Mouse (Mus musculus) kidney, postnatal 25 days (tissue): ENCODE measurements around the gene Zic4.

Experiments used
- DNase-seq, 2 experiments: peaks; one replicate each; pipeline ENCODE4 v3.0.0; 2021; ENCODE audit warnings: mixed read lengths in 2 of 2

The Zic4 gene

GRCm38 (mm10) chr9:91381284-91382110, 19.3 kb downstream of the Zic4 start:
- DNase-seq, result no peak

DNA sequence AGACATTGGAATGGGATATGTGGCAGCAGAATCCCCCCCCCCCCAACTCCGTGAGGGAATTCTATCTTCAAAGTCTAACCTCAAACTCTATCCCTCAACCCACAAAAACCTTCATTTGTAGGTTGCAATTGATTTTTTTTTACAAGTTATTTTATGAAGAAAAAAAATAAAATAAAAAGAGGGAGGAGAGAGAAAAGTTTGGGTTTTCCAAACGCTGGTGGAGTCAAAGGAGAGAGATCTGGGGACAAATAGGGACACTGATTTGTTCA, 19.8 kb downstream of the Zic4 start:
- DNase-seq, result no peak

- DNase-seq, result no peak
Measured at GRCm38 (mm10) chr9:91382471-91383255, 20.4 kb downstream of the Zic4 start.

GRCm38 (mm10) chr9:91383441-91384135, 21.4 kb downstream of the Zic4 start:
- DNase-seq, result no peak

DNA sequence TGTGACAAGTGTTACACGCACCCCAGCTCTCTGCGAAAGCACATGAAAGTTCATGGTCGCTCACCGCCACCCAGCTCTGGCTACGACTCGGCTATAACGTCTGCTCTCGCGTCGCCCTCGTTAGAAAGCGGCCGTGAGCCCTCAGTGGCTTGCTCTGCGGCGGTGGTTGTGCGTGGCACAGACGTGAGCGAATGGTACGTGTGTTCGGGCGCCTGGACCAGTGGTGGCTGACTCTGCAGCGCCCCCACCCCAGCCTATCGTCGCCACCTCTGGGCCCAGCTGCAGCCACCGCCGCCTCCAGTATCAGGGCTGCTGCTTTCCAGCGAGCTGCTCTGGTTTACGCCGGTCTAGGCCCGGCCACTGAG, 21.9 kb downstream of the Zic4 start:
- no peak for DNase-seq

DNA sequence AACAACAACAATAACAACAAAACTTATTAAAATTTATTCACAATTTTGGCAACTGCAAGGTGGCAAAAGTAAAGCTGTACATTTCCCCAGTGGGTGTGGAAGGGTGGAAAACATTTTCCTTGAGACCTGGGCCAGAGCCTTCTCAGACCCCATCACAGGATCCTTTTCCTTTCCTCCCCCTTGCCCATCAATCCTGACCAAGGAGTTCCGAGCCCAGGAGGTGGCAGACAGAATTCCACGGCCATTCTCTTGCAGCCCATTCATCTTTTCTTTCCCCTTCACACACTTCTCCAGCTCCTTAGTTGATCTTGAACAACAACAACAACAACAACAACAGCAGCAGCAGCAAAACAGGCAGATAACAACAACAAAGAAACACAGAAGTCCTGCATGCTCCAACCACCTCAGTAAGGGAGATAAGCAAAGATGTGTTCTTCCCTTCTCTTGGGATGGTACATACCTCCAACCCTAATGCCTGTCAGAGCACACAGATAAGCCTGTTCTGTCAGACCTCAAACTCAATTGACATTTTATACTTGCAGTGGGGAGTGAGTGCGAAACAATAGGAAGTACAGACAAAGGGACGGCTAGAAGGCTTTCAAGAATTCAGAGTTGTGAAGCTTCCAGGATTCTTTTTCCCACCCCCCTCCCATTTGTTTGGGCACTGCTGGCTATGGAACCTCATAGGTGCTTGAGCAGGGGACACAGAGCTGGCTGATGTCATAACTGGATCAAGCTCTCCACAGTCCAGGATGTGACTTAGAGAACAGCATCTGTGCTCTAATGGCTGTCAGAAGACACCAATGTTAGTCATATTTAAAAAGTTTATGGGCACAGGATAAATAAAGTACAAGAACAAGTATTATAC, 22.7 kb downstream of the Zic4 start:
- DNase-seq, result no peak

DNA sequence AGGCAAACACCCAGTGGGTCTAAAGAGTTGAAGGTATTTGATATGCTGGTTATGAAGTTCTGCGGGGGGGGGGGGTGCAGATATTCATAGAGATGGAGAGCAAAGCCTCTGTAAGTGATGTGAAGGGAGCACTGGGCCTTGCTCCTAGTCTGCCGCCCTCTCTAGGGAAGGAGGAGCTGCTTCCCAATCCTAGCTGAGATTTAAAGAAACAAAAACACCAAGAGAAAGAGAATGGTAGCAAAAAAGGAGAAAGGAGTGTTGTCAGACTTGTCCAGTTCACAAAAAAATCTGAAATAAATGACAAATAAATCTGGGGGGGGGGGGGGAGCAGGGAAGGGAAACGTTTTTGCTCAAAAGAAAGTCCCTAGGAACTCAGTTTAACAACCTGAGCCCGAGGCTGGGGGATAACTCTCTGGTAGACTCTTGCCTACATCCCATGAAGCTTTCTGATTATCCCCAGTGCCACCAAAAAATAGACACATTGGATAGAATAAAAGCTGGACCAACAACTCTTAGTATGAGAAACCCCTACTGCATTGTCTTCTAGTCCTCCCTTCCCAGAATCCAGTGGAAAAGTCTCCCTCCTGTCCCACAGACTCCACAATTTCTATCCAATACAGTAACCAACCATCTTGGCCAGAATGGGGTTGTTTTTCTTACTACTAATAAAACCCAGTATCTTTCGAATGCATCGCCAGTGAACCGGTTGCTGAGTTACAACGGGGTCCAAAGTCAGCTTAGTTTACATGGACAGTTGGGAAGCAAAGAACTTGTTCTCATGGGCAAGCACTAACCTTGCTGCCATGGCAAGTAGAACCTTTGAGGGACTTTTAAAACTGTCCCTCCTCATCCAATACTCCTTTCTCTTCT, 23.6 kb downstream of the Zic4 start:
- DNase-seq, result no peak

DNA sequence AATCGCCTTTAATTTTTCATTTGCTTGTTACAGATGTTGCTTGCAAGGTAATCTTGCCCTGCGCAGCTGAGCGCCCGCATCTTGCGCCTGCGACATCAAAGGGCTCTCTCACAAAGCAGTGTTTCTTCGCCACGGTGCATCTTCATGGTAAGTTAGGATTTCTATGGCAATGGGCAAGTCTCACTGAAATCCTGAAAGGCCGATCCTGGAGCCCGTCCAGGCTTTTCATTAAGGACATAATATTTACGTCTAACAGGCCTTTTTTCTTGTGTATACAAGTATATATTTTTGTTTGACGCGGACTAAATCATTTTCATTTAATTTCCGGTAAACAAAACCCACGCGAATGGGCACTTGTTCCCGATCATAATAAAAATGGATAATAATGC, 24.3 kb downstream of the Zic4 start:
- no peak for DNase-seq

DNA sequence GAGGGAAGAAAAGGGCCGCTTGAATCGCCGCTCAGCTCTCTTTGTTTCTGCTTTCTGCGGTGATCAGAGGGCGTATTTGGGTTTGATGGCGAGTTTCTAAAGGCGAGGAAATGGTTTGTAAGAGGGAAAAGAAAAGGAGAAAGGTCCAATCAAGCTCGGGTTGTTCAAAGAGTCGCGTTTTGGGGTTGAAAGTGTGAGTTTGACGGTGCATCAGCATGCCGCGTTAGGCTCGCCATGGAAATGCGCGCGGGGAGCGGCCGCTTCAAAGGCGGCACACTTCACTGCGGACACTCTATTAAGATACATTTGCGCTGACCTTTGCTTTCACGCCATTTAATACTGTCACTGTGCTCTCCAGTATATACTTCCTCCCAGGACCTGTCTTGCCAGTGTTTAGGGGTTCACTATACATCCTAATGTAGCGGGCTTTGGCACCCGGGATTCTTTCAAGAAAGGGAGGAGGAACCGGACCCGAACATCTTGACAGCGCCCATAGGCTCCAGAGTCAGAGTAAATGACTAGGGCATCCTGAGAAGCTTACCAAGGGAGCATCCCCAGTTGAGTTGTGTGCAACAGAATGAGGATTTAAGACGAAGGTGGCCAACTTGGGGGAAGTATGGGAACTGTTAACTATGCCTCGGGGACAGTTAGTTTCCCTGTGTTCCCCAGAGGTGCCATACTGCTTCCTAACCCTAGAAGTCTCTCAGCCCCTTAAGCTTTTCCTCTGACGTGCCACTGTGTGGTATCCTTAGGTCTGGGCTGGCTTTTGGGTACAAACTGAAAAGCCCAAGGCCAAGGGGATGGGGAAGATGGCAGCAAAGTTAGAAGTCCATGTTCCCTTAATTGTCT, 24.9 kb downstream of the Zic4 start:
- DNase-seq, result no peak

DNA sequence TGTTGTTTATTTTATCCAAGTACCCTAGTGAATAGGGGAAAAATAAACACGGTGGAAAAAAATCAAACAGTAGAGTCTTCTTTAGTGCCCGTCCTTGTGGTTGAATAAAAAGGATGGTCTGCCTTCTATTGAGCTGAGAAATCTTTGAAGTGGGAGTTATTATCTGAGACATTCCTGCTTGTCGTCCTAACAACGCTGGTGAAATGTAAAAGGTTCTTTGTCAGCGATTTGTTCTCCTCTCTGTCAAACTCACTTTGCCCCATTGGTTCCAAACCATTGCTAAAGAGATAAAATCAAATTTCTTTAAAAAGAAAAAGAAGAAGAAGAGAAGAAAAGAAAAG, 25.5 kb downstream of the Zic4 start:
- no peak for DNase-seq

DNA sequence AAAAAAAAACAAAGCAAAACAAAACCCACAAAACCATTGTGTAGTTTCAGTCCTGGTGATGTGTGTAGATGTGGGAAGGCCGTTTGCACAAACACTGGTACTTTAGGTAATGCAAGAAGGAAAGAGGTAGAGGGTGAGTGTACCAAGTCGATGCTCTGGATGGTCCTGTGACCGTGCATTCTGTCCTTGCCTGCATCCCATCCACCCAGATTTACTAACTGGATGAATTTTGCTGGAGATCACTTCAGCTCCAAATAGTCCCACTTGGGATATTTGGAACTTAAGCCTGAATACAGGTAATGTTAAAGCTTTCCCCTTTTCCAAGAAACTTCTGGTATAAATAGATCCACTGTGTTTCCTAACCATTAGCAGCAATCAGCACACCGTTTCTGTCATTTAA, 26.0 kb downstream of the Zic4 start:
- DNase-seq, result no peak

DNA sequence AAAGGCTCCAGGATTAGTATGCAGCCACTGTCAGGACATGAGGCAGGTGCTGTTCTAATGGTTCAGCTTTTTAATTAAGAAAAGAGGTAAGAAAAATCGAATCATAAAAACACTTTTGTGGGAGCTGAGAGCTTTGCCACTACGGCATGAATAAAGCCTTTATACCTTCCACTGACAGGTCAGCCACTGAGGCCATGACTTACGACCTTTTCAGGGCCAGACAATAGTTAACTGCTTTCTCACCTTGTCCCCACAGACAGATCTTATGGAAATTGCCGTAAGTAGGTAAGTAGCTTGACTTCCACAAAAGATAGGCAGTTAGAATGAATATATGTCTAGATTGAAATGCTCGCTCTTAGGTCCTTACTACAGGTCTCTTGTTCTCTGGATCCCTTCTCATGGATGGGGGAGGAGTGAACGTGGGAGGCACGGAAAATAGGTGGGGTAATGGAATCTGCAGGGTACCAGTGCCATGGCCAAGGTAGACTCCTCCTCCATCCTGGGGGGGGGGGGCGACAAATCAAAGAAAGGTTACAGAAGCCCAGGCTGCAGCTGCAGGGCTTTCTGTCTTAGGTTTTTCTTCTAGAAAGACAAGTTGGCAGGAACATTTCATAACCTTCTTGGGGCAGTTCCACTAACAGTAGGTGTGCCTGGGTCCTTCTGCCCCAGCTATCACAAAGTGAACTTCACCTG, 31.3 kb downstream of the Zic4 start:
- DNase-seq, result no peak

GRCm38 (mm10) chr9:91394211-91394646, 32.0 kb downstream of the Zic4 start:
- no peak for DNase-seq

DNA sequence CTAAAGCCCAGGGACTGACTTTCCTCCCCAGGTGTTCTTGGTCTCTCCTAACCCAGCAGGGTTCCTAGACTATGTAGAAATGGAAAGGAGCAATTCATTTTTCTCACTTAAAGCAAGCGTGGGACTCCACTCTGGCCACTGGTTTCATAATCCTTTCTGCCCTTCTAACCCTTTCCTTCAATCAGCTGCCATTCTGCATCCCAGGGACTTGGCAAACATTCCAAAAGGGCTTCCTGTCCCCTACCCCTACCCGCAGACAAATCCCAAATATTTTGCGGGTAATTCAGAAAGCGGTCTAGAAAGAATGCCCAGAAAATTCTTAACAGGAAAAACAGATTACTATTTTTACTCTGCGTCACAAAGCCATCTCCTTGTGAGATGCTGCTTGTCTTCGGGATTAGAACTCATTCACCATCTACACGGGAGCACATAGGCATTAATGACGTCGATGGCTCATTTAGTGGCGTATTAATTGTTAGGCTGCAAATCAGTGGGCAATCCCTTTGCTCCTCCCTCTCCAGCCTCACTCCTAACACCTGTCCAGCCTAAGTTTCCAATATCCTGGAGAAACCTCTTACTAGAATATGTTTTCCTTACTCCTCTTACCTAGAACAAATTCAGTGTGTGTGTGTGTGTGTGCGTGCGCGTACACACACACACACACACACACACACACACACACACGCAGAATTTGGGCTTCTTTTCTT, 33.0 kb downstream of the Zic4 start:
- no peak for DNase-seq

DNA sequence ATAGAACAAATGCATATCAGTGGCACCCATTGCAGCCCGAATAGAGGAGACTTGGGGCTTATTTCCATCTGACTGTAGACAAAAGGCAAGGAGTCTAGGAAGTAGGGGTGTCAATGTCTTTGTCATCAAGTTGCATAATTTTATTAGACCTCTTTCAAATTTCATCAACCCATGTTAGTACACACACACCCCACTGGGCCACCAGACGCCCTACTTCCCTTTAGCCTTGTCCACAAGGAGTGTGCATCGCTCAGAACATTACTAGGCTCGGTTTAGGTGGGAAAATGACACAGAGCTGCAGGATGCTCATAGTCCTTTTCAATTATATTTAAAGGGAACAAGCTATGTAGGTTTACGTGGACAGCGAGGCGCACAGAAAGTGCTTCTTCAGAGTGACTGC, 37.8 kb downstream of the Zic4 start:
- DNase-seq, result no peak

- DNase-seq, result no peak
Measured at GRCm38 (mm10) chr9:91400482-91401093, 38.4 kb downstream of the Zic4 start.

DNA sequence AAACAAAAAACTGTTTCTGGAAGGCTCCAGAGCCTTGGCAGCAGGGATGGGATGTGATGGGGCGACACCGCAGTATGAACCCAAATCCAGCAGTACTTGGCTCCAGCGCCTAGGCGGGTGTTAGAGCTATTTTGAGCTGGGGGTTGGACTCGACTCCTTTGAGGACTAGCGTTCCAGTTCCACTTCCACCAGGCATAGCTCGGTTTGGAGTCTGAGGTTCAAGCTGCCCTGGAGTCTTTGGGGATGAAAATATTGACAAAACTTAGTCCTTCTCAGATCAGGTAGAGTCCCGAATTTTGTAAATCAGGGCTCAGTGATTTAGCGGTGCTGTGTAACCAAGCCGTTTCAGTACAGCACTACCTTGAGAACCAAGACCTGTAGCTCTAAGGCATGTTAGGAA, 39.3 kb downstream of the Zic4 start:
- DNase-seq, result no peak

- no peak for DNase-seq
Measured at GRCm38 (mm10) chr9:91404229-91404628, 42.0 kb downstream of the Zic4 start.
